Mouse (Mus musculus) intestine, postnatal 0 days (tissue): ENCODE measurements at regions not wholly inside any gene's neighbourhood (a gene's known extent, or its start where the extent isn't known, plus 50 kb on each side); places are given as distances from the start of the nearest gene placed in this dataset.
A peak's percentile ranks its signal among the peaks of the same experiment; 100 is the strongest.

Experiments
- ATAC-seq: fragments of 200-750 bp; cut with Nextera tagmentation; 2 replicates; pipeline ENCODE4 v1.8.0; 2017; ENCODE audit warnings: mild to moderate bottlenecking, moderate TSS enrichment, moderate library complexity
- H3K27ac ChIP-seq: fragments of 300-500 bp; sonication (generic); 2 replicates; pipeline ENCODE4 v1.5.1; 2014; ENCODE audit warnings: mild to moderate bottlenecking, low read depth, low read length, moderate library complexity
- H3K27me3 ChIP-seq: fragments of 300-500 bp; sonication (generic); replicated peaks from 2 replicates; pipeline ENCODE4 v1.6.1; 2014; ENCODE audit warnings: low read length, mixed read lengths; ENCODE audit not compliant: control insufficient read depth, insufficient read depth
- H3K36me3 ChIP-seq: fragments of 300-500 bp; sonication (generic); 2 replicates; pipeline ENCODE4 v1.6.1; 2014; ENCODE audit warnings: mild to moderate bottlenecking, moderate library complexity; ENCODE audit not compliant: control insufficient read depth, insufficient read depth
- H3K4me1 ChIP-seq: fragments of 300-500 bp; sonication (generic); replicated peaks from 2 replicates; pipeline ENCODE4 v1.6.1; 2014; ENCODE audit warnings: antibody characterized with exemption, low read length, mixed read lengths; ENCODE audit not compliant: control insufficient read depth, insufficient read depth
- H3K4me2 ChIP-seq: fragments of 300-500 bp; sonication (generic); replicated peaks from 2 replicates; pipeline ENCODE4 v1.6.1; 2014; ENCODE audit warnings: low read depth, mild to moderate bottlenecking, moderate library complexity
- H3K4me3 ChIP-seq: fragments of 300-500 bp; sonication (generic); 2 replicates; pipeline ENCODE4 v1.5.1; 2014; ENCODE audit warnings: low read depth, low read length
- H3K9ac ChIP-seq: fragments of 300-500 bp; sonication (generic); 2 replicates; pipeline ENCODE4 v1.6.1; 2014; ENCODE audit warnings: mild to moderate bottlenecking, low read depth, low read length
- H3K9me3 ChIP-seq: fragments of 300-500 bp; sonication (generic); 2 replicates; pipeline ENCODE4 v1.6.1; 2016; ENCODE audit warnings: mixed run types; ENCODE audit not compliant: control insufficient read depth
- CTCF ChIP-seq: sonication (generic); IDR thresholded peaks from 2 replicates; pipeline ENCODE4 v1.5.1; 2016; ENCODE audit warnings: low read depth, mild to moderate bottlenecking, control low read depth, antibody characterized with exemption, moderate library complexity
- WGBS: fragments of 180-500 bp; shearing (Covaris S2); extraction: QIAGEN DNeasy Blood & Tissue Kit; methylation state at CpG from one replicate; pipeline ENCODE4 v1.1.7; 2014; 5-methylcytosine and 5-hydroxymethylcytosine counted together

DNA sequence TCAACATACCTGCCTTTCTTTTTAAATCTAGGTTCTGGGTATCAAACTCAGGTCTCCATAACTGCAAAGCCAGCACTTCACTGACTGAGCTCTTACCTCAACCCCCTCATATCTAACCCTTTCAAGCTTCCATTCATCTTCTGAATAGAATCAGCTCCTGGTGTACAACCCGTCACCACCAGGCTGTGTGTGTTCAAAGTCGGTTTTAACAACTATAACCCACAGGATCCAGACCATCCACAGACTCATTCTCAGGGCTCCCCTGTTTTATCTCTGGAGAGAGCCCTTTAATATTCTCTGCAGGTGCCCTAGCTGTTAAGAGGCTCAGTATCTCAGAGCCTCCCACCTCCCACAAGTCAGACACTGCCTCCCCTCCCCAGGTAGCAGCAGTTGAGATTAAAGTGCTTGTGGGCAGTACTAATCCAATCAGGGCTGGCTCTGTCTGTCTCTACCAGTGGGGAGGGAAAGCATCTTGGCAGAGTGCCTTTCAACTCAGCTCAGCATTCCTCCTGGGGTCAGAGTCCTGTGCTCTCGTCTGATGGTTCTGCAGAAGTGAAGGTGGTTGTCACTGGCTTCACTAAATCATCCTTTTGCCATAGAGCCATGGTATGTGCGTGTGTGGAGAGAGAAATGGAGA lies 272.4 kb downstream of the Dhx15 start:
- H3K27ac ChIP-seq = no peak overlapping the region
- WGBS = 35% methylated on average over 4 of the region's 4 CpGs
- no peaks in the 10 kb centered on the region for H3K36me3 ChIP-seq
- H3K4me1 ChIP-seq = no peaks in the 10 kb centered on the region
- H3K4me2 ChIP-seq = no peak overlapping the region
- TF ChIP-seq CTCF = no peak
- no peak for ATAC-seq
- no peaks in the 10 kb centered on the region for H3K9me3 ChIP-seq
- H3K4me3 ChIP-seq = no peak overlapping the region
- no peak overlapping the region for H3K9ac ChIP-seq
- H3K27me3 ChIP-seq = no peaks in the 10 kb centered on the region

DNA sequence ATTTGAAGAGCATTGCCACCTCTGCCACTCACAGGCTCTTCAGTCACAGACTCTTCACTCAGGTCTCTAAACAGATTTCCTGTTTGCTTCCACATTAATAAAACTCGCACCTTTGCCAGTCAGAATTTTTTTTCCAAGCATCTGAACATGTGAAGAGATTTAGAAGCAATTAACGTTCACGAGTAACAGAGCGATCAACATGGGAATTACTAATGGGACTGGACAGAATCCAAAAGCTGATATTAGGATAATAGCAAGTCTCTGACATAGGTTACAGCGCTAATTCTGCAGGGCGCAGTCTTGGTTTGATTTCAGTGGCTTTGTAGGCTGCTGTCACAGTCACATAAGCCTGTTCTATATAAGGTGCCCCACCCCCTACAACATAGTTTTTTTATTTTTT lies 275.6 kb downstream of the Dhx15 start:
- TF ChIP-seq CTCF = no peak
- no peak overlapping the region for H3K4me2 ChIP-seq
- no peak overlapping the region for H3K4me3 ChIP-seq
- H3K4me1 ChIP-seq = no peaks in the 10 kb centered on the region
- no peak overlapping the region for H3K9ac ChIP-seq
- ATAC-seq = no peak
- no peak overlapping the region for H3K27ac ChIP-seq
- H3K9me3 ChIP-seq = no peaks in the 10 kb centered on the region
- no peaks in the 10 kb centered on the region for H3K27me3 ChIP-seq
- no peaks in the 10 kb centered on the region for H3K36me3 ChIP-seq
- 85% methylated on average over 6 of the region's 6 CpGs for WGBS

DNA sequence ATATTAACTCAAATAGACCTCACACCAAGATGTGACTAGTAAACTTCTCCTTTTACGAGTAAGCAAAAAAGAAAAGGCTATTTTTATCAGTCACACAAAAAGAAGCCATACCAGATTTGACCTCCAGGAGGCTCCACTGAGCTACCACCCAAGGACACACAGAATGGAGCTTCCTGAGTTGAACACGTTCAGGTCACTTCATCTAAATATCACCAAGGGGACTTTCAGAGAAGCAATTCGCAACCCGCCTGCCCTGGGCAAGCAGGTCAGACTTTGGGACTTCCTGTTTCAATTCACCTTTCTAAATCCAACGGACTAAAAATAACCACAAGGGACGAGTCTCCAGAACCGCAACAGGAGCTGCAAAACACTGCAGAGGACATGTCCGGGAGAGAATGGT lies 281.5 kb downstream of the Dhx15 start:
- no peak overlapping the region for H3K4me2 ChIP-seq
- no peak overlapping the region for H3K9ac ChIP-seq
- no peaks in the 10 kb centered on the region for H3K27me3 ChIP-seq
- no peaks in the 10 kb centered on the region for H3K9me3 ChIP-seq
- 71% methylated on average over 8 of the region's 8 CpGs for WGBS
- no peaks in the 10 kb centered on the region for H3K4me1 ChIP-seq
- no peak overlapping the region for H3K27ac ChIP-seq
- no peaks in the 10 kb centered on the region for H3K36me3 ChIP-seq
- ATAC-seq = no peak
- no peak overlapping the region for H3K4me3 ChIP-seq
- TF ChIP-seq CTCF = peak; percentile 57

DNA sequence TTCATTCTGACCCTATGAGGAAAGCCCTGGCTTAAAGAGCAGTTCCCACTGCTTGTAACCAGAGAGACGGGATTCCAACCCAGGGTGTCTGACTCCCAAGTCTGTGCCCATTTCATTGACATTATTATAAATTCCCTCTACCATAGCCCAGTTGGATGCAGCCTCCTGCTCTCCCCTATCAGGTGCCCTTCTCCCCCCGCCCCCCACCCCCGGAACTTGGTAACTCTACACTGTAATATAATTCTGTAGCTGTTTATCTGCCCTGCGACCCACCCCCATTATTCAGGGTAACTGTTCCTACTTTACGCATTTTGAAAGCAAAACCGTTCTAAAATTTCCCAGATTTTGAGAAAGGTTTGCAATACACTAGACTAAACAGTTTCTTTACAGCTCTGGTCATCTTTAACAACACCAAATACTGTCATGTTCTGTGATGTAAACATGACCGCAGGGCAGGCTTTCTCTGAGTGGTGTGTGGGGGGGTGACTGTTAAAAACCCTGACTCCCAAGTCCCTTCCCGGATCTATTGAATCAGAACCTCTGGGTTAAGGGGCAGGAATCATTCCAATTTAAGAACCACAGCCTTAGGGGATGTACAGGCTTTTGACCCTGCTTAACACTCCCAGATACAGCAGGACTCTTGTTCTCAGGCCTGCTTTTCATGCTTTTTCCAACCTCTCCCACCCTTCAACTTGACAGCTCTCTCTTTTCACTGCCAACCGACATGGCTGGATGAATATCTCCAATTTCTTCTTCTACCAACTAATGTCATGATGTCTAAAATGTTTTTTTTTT lies 283.8 kb downstream of the Dhx15 start:
- Histone ChIP-seq H3K9me3 (no peaks in the 10 kb centered on the region), H3K27ac (no peak overlapping the region), H3K4me1 (no peaks in the 10 kb centered on the region), H3K36me3 (no peaks in the 10 kb centered on the region), H3K4me2 (no peak overlapping the region), H3K9ac (no peak overlapping the region), H3K4me3 (no peak overlapping the region), H3K27me3 (no peaks in the 10 kb centered on the region)
- ATAC-seq = no peak
- no peak for TF ChIP-seq CTCF
- WGBS = 65% methylated on average over 9 of the region's 9 CpGs

DNA sequence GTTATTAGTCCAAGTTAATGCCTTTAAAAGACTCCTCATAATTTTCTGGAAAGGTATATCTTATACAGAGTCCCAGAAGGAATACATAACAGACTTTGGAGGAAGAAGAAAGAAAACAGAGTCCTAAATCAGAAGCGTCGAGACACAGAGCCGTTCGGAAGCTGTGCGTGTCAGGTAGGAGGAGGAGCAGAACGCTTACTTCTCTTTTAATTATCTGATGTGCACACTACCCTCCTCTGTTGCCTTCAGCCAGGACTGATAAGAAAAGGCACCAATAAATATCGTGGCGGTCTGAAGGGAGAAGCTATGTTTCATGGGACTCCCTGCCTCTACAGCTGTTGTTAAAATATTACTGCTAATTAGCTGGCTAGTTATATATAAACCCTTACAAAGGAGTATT lies 296.2 kb downstream of the Dhx15 start:
- Histone ChIP-seq H3K27ac (no peak overlapping the region), H3K36me3 (no peaks in the 10 kb centered on the region), H3K9ac (no peak overlapping the region), H3K27me3 (no peaks in the 10 kb centered on the region), H3K4me3 (no peak overlapping the region), H3K4me1 (no peaks in the 10 kb centered on the region), H3K4me2 (no peak overlapping the region), H3K9me3 (no peaks in the 10 kb centered on the region)
- ATAC-seq = no peak
- WGBS = 59% methylated on average over 8 of the region's 8 CpGs
- TF ChIP-seq CTCF = no peak

DNA sequence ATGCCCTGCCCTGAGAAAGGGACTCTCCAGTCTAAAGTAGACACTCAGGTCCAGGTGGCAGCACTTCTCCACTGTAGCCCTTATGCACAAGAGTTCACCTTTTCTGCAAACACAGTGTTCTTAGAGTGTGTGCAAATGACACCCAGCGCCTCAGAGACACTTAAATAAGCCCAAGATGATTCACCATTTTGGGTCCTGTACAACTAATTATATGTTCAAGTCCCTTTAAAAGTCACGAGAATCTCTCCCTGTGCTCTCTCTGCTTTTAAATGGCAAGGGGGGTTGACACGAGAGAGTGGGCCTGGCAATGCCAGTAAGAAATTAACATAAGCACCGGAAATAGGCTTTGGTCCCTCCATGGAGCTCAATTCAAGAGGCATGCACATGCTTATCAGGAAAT lies 299.0 kb downstream of the Dhx15 start:
- Histone ChIP-seq H3K9ac (no peak overlapping the region), H3K4me1 (no peaks in the 10 kb centered on the region), H3K27me3 (no peaks in the 10 kb centered on the region), H3K4me3 (no peak overlapping the region), H3K9me3 (no peaks in the 10 kb centered on the region), H3K36me3 (no peaks in the 10 kb centered on the region), H3K27ac (no peak overlapping the region), H3K4me2 (no peak overlapping the region)
- ATAC-seq = no peak
- no peak for TF ChIP-seq CTCF
- WGBS = 87% methylated on average over 4 of the region's 4 CpGs
